Mouse (Mus musculus): ENCODE data around the gene Vmn1r104.
"Not testable (repeated sequence)": the region's sequence is repeated elsewhere in the genome, so short reads cannot be mapped to it uniquely, and the experiment has no call there.

The Vmn1r104 gene

GRCm38 (mm10) chr7:20533537-20533936, at the start of gene Vmn1r104:
TSS of gene Vmn1r104 (plus strand) at chr7:20533837.
- not testable (repeated sequence) for H3K9me3 ChIP-seq (ENCODE audit: low read length); H3K4me3 ChIP-seq (replicated peaks; ENCODE audit: low read length); H3K36me3 ChIP-seq (ENCODE audit: insufficient read depth, low read length); H3K27me3 ChIP-seq (ENCODE audit: insufficient read depth, low read length); H3K4me1 ChIP-seq (replicated peaks; ENCODE audit: low read depth, low read length)

GRCm38 (mm10) chr7:20510434-20510833, 23.2 kb upstream of the Vmn1r104 start, which contains the start of gene Vmn1r103:
TSS of gene Vmn1r103 (minus strand) at chr7:20510534.
- not testable (repeated sequence) for H3K36me3 ChIP-seq (ENCODE audit: insufficient read depth, low read length); H3K4me3 ChIP-seq (replicated peaks; ENCODE audit: low read length); H3K4me1 ChIP-seq (replicated peaks; ENCODE audit: low read depth, low read length); H3K27me3 ChIP-seq (ENCODE audit: insufficient read depth, low read length); H3K9me3 ChIP-seq (ENCODE audit: low read length)

GRCm38 (mm10) chr7:20545657-20546056, 12.0 kb downstream of the Vmn1r104 start, which contains the start of gene Gm5726:
TSS of gene Gm5726 (minus strand) at chr7:20545757.
- not testable (repeated sequence) for H3K27me3 ChIP-seq (ENCODE audit: insufficient read depth, low read length); H3K36me3 ChIP-seq (ENCODE audit: insufficient read depth, low read length); H3K4me3 ChIP-seq (replicated peaks; ENCODE audit: low read length); H3K9me3 ChIP-seq (ENCODE audit: low read length); H3K4me1 ChIP-seq (replicated peaks; ENCODE audit: low read depth, low read length)

- H3K36me3 ChIP-seq (ENCODE audit: insufficient read depth, low read length); H3K9me3 ChIP-seq (ENCODE audit: low read length); H3K4me3 ChIP-seq (replicated peaks; ENCODE audit: low read length); H3K27me3 ChIP-seq (ENCODE audit: insufficient read depth, low read length); H3K4me1 ChIP-seq (replicated peaks; ENCODE audit: low read depth, low read length): not testable (repeated sequence)
Measured at GRCm38 (mm10) chr7:20576141-20576540, 42.5 kb downstream of the Vmn1r104 start, which contains the start of gene Gm4141. TSS of gene Gm4141 (minus strand) at chr7:20576241.
